Mouse (Mus musculus) cerebellum, adult 11 months (tissue): ENCODE measurements around the gene Tlr13.

Experiments
- DNase-seq: peaks from one replicate; pipeline ENCODE4 v3.0.0; 2022

The Tlr13 gene

GRCm38 (mm10) chrX:106142936-106143335 is at the start of gene Tlr13:
Gene Tlr13 (plus strand): TSS chrX:106143204.
- DNase-seq: no peak

- DNase-seq: no peak
Measured at GRCm38 (mm10) chrX:106105464-106105863, 37.5 kb upstream of the Tlr13 start.

- no peak for DNase-seq
Measured at GRCm38 (mm10) chrX:106113881-106114280, 29.1 kb upstream of the Tlr13 start.

DNA sequence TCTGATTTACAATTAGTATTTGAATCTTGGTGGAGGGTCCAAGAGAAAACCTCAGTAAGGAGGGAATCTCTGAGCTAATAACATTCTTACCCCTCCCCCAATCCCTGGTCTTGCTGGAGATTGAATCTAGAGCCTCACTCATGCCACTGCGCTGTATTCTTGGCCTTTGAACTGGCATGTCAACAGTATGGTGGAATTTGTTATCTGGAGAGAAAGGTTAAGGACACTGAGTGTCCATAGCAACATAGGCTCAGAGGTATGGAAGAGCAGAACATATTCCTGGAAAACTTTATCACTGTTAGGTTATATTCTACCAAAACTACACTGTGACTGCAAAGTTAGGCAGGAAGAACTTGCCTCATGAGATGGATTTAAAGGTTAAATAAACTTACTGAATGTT is 28.3 kb upstream of the Tlr13 start:
- DNase-seq: no peak

- no peak for DNase-seq
Measured at GRCm38 (mm10) chrX:106122823-106123222, 20.2 kb upstream of the Tlr13 start.

DNA sequence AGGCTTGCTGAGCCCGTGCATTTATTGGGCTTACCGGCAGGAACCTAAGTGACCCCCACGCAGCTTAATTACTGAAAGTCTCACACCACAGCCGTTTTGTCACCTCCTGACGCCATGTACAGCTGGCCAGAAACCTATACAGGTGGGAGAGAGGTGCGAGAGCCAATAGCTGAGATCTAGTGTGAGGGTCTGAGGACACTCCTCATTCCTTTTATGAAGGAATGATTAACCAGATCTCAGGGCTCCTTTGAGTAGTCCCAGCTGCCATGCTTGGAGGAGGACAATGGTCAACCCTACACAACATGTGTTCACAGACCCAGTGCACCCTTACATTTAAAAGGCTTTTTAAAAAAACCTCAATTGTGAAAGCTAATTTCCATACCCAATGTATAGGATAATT is 14.7 kb upstream of the Tlr13 start:
- no peak for DNase-seq

DNA sequence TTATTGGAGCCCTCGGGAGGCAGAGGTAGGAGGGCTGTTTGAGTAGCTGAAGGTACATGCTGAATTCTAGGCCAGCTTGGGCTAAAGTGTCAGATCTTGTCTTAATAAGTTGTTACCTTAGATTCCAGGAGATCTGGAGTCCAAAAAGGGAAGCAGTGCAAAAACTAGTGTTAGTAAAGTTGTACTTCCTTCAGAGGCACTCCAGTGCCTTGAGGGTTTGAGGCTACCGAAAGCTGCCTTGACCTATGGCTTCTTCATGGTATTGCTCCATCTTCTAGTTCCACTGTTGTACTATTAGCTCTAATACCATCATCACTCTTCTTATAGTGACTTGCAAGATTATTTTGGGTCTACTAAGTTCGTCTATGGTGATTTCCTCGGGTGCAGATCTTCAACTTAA is 13.1 kb upstream of the Tlr13 start:
- DNase-seq: no peak

GRCm38 (mm10) chrX:106134916-106135315 is 8.1 kb upstream of the Tlr13 start:
- no peak for DNase-seq

- no peak for DNase-seq
Measured at GRCm38 (mm10) chrX:106135484-106135883, 7.5 kb upstream of the Tlr13 start.

DNA sequence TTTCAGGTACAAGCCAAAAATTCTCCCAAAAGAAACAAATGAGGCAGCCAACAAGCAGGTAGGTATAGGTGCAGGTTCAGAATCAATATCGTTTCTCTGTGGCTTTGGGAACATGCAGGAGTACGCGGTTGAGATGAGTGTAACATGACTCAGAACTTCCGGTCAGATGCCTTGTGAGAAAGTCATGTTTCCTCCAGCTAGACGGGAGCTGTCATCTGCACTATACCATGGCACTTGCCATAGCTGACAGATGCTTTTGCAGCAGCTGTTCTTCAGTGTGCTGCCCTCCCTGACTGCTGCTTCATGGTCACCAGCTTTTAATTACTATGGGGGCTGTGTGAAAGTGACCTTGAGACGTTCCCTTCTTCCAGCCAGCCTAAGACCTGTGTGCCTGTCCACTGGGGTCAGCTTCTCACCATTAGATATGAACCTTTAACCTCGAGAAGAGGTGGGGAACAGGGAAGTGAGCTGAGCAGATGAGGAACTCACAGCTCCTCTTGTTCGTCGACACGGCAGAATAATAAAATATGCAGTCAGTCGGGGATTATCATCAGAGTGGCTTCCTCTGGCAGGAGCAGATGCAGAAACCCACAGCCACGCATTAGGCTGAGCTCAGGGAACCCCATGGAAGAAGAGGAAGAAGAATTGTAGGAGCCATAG is 7.0 kb upstream of the Tlr13 start:
- no peak for DNase-seq

DNA sequence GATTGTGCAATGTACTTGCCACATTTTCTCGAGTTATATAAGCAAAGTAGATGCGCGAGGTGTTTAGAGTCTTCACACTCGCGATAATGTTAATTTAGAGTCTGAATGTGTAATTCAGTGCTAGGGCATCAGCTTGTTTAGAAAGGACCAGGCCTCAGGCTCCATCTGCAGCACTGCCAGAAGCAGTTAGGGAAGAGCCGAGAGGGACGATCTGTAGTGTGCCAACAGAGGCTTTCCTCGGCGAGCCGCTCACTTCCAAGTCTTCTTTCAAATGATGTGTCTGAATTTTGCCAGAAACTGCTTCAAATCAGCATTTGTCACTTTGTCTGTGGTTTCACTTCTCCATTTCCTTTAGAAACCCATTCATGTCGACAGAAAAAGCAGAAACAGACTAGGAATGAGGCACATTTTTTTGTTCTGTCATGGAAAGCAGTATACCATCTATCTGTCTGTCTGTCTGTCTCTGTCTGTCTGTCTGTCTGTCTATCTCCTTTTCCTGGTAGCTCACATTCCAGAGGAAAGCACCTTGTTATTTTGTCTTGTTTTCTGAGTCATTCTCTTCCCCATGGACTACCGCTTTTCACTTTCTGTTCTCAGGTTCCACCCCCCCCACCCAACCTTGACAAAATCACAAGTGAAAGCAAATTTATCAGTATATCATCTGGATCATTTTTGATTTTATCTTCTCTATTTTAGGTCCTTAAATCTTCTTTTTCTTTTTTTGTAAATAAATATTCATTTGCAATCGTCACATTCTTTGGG is 3.5 kb upstream of the Tlr13 start:
- DNase-seq: no peak

DNA sequence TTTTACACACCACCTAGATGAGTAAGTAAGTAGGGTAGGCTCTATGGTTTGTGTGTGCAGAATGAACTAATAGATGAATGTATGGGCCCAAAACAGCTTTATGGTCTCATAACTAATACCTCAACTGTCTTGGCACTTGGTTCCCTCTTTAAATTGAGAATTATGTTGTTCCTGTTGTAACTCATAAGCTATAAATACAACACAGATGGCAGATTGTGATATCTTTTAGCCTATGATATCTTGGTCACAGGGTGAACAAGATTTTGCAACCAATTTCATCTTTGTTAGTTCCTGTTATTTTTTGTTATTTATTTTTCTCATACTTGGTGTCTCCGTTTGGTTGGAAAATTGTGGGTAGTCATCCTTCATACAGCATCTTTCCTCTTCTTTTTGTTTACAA is 5.2 kb downstream of the Tlr13 start:
- DNase-seq: no peak

GRCm38 (mm10) chrX:106149460-106149859 is 6.5 kb downstream of the Tlr13 start:
- no peak for DNase-seq

DNA sequence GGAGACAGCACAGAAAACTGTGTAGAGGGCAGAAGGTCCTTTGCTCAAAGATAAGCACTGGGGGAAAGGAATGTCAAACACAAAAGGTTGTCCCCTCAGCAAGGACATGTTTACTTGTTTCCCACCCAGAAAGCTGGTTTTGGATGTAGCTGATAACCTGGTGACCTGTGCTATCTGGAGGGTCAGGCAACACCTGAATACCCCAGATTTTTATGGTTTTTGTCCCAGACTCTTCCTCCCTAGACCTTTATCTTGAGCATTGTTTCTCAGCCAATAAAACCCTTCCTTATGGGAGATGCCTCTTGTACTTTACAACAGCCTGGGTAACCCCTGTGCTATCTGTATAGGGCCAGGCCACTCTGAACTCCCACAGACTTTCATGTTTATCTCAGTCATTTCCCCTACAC is 11.2 kb downstream of the Tlr13 start:
- no peak for DNase-seq

GRCm38 (mm10) chrX:106155892-106156291 is 12.9 kb downstream of the Tlr13 start:
- no peak for DNase-seq

GRCm38 (mm10) chrX:106163995-106164394 is 21.0 kb downstream of the Tlr13 start:
- DNase-seq: no peak

- DNase-seq: no peak
Measured at GRCm38 (mm10) chrX:106164555-106164954, 21.6 kb downstream of the Tlr13 start.

DNA sequence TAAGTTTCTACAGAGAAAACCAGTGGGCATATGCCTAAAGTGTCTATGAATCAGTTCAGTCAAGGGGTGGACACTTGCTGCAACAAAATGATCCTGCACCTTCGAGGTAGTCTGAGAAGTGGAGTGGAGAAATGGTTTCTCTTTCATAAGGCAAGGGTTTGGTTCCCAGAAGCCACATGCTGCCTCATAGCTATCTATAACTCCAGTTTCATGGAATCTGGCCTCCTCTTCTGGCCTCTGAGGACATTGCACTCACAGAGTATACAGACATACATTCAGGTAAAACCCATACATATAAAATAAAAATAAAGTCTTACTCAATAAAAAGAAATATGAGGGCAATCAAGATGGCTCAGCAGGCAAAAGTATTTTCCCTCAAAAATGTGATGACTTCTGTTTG is 22.1 kb downstream of the Tlr13 start:
- no peak for DNase-seq

- peak; percentile 51 for DNase-seq
Measured at GRCm38 (mm10) chrX:106171106-106171852, 28.3 kb downstream of the Tlr13 start.

- DNase-seq: no peak
Measured at GRCm38 (mm10) chrX:106171853-106172154, 28.8 kb downstream of the Tlr13 start.

- DNase-seq: no peak
Measured at GRCm38 (mm10) chrX:106176331-106176730, 33.3 kb downstream of the Tlr13 start.

GRCm38 (mm10) chrX:106184279-106184678 is 41.3 kb downstream of the Tlr13 start:
- DNase-seq: no peak

- no peak for DNase-seq
Measured at GRCm38 (mm10) chrX:106185706-106186105, 42.7 kb downstream of the Tlr13 start.
